Mouse (Mus musculus) adrenal gland, adult 18-20 months (tissue): ENCODE data around the gene Hint3. TPM values are rescaled to one million over a fixed set of nuclear protein-coding genes. Genes with fewer than 3 reads are reported as not detected.
"Not testable (repeated sequence)": the region's sequence is repeated elsewhere in the genome, so short reads cannot be mapped to it uniquely, and the experiment has no call there.

Experiments
- DNase-seq, 2 experiments: peaks; one replicate each; pipeline ENCODE4 v3.0.0; 2021 to 2022; ENCODE audit warnings: low spot score in 2 of 2
- long read RNA-seq, 2 experiments: library from polyadenylated mRNA; stranded (forward); transcript quantifications; one replicate each; pipeline ENCODE4 v2.0.0; 2021
- total RNA-seq, 2 experiments: library from RNA; stranded (reverse); gene quantifications; 1 replicate in 1 of 2; 2 replicates in 1 of 2; pipeline ENCODE4 v1.2.3; 2021

Gene Hint3
- 10 to 100 TPM; 48.5 to 50.9 TPM for total RNA-seq
- long read RNA-seq, experiment 1, transcript Hint3-203 (5 exons, 875 nt) = major isoform, 12 of 14 reads
- long read RNA-seq, experiment 1, partial matches to known transcripts = 0 of 14 reads
- long read RNA-seq, experiment 1, other reads (novel, unspliced or antisense) = 1 of 14 reads
- long read RNA-seq, experiment 2, transcript Hint3-203 (5 exons, 875 nt) = major isoform, 30 of 34 reads
- long read RNA-seq, experiment 2, partial matches to known transcripts = 0 of 34 reads
- long read RNA-seq, experiment 2, other reads (novel, unspliced or antisense) = 4 of 34 reads

DNA sequence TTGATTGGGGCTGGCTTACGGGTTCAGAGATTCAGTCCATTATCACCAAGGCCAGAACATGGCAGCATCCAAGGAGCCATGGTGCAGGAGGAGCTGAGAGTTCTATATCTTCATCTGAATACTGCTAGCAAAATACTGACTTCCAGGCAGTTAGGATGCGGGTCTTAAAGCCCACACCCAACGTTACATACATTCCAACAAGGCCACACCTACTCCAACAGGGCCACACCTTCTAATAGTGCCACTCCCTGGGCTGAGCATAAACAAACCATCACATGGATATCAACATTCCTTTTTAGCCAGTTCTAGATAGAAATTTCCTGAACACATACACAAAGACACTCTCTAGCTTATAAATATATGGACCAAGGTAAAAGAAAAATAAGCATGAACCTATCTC is at the start of gene Hint3:
Gene Hint3, minus strand, starts transcription at position 120 of the 400 bp plus-strand sequence.
- no peak for DNase-seq

DNA sequence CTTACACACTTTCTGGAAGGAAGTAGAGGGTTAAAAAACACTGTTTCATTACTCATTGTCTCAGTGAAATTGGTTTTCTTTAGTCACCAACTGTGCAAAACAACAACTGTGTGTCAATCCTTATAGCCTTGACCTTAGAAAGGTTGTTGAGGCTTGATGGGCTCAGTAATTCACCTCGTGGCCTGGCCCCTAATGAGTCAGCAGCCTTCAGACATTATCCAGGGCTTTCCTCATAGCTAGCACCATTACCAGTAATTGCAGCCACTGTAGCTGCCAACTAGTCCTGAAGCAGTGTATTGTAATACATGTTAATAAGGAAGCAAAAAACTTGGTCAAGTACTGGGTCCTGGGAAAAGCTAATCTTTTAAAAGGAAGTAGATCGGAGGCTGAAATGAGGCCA is 48.6 kb upstream of the Hint3 start:
- DNase-seq = peak in 1 of 2 experiments; percentile 23

- no peak for DNase-seq
Measured at GRCm38 (mm10) chr10:30674825-30675224, 45.4 kb upstream of the Hint3 start.

DNA sequence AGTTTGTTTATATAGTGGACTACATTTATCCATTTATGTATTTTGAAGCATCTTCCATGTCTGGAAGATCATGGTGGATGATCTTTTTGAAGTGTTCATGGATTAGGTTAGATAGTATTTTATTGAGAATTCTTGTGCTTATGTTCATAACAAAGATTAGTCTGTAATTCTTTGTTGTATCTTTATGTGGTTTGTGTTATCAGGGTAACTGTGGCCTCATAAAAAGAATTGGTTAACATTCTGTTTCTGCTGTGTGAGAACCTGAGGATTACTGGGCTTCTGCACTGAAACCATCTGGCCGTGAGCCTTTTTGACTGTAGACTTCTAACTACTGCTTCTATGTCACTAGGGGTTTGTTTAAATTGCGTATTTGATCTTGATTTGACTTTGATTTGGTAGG is 37.1 kb upstream of the Hint3 start:
- no peak for DNase-seq

DNA sequence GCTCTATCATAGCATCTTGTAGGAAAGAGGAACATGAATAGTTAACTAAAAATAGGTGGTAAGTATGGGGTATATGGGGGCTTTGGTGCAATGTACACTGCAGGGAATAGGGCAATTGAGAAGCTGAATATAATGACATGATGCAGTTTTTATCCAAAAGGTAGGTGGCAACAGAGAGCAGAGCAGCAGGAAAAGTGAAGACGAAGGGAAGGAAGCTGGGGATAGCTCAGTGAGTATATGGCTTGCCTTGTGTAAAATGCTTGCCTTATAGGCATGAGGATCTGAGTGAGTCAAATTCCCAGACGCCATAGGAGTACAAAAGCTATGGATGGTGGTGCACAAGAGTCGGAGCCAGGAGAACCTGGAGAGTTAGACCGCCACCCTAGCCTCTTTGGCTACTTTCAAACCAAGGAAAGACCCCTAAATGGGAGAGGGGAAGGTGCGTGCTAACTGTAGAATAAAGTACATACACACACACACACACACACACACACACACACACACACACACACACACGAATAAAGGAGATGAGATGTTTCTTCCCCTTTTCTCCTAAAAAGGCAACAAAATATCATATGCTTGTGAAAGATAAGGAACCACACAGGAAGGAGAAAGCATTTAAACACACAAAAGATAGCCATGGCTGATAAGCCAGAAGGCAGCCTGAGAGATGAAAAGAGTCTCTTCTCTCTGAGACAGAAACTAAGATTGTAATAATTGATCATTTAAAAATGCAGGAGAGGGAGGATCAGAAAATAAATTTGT is 31.3 kb upstream of the Hint3 start:
- DNase-seq = no peak

DNA sequence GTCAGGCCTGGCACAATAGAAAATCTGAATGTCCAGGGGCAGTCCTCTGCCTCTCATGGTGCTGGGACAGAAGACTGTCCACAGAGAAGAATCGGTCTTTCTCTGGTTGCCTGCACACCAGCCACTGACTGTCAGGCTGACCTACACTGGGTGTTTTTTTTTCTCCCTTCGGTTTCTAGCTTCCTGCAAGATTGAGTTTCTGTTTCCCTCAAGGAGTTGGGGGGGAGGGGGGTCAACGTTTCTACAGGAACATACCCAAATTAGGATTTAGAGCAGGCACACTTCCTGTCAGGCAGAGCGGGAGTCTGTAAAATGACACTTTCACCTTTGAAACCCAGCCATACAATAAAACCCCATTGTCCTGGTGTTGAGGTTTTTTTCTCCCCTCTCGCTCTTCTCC is 26.2 kb upstream of the Hint3 start:
- DNase-seq = no peak

GRCm38 (mm10) chr10:30647681-30648080 is 18.2 kb upstream of the Hint3 start:
- no peak for DNase-seq

DNA sequence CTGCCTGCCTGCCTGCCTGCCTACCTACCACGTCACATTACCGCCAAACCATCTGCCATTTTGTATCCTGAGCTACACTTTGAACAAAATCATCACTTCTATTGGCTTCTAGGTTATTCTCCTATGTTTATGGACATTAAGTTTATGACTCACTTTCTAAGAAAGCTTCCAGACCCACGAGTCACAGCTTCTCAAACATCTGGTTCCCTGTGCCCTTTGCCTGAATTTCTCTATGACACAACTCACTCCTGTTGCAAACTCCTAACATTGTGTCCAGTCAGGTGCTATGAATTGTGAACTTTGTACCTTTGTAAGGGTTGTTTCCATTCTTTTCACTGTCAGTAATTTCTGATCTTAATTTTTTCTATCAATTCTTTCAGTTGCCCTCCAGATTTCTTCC is 8.8 kb upstream of the Hint3 start:
- DNase-seq = no peak

- not testable (repeated sequence) for DNase-seq
Measured at GRCm38 (mm10) chr10:30636474-30637154, 7.2 kb upstream of the Hint3 start.

GRCm38 (mm10) chr10:30632718-30633117 is 3.3 kb upstream of the Hint3 start:
- DNase-seq = no peak

DNA sequence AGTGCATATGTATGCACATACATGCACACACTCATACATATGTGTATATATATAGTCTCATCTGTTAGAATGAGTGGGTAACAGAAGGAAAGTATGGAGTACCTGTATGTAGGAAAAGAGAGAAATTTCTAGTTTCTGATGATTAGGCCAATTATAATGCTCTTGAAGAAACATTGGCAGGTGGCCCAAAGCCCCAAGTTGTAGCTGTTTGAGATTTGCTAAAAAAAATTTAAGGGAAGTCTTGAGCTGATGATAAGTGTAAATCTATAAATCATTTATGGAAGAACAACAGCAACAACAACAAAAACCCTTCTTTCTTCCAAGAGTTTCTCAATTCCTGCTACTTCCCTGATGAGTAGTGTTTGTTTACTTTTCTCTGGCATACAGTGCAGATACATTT is 545 bp upstream of the Hint3 start:
- no peak for DNase-seq

GRCm38 (mm10) chr10:30628444-30628843 is 988 bp downstream of the Hint3 start:
- DNase-seq = not testable (repeated sequence)

GRCm38 (mm10) chr10:30627548-30627947 is 1.9 kb downstream of the Hint3 start:
- DNase-seq = no peak

DNA sequence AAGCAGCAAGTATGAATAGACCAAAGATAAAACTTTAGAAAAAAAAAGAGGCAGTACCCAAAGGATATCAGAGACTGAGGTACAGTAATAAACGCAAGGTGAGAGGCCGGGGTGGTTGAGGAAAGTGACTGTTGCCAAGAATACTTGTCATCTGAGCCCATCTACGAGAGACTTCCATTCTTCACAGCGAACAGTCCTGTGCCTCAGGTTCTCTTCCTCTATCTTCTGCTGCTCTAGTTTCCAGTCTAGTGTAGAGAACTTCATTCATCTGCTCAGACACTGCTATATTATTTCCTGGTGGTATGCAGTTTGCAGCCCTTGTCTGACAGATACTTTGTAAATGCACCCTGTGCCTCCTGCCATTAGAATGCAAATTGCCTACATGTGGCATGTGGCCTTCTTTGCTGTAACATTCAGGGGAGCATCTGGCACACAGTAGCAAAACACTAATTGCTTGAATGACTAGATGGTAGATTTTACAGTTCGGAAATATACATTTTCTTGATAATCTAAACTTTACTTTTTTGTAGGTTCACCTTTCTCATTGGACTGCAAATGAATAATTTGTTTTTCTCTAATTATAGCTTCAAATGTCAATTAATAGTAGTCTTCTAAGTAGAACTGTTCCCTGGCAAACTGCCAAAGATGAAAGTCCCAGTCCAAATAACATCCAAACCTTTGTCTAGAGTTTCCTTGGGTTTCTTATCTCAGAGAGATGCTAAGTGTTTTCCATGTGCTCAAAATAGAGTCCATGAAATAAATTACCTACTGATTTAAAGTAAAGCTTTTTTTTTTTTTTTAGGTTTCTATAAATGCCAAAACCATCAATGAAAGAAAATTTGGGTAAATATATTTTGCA is 5.0 kb downstream of the Hint3 start:
- DNase-seq = no peak

- DNase-seq = no peak
Measured at GRCm38 (mm10) chr10:30622928-30623327, 6.5 kb downstream of the Hint3 start.

GRCm38 (mm10) chr10:30618918-30619210 is 10.6 kb downstream of the Hint3 start:
- no peak for DNase-seq

DNA sequence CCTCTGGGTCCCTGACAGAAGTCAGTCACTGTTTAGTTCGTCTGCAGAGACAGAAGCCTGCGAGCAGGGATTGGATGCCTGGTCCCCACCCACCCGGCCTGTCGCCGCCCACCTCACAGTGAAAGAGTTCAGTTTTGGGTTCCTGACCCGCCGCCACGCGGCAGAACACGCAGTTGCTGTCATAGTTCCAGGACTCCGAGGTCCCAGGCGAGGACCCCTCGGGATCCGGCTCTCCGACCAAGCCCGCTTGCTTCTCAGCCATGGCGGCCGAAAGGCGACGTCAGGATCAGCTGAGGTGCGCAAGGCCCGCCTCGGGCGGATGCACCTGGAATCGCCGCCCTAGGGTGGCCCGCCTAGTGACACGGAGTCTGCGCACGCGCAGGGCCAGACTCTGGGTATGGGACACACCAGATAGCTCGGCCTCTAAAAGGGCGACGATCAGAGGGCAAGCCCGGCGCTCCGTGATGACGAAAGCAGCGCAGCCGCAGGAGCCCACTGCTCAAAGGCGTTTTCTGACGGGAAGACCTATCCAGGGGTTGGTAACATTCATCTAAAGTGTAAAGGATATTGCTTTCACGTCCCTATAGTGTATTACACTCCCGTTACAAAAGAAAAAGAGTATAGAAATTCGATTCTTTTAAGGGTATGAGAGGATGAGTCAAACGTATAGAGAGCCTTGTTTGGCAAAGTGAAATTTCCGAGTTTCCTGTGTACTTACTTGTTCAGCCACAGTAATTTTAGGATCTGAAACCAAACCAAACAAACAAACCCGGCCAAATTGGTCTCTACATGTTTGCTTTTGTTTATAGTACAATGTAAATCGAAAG is 11.1 kb downstream of the Hint3 start:
- peak; percentile 97 for DNase-seq

GRCm38 (mm10) chr10:30613039-30613438 is 16.4 kb downstream of the Hint3 start:
- DNase-seq = no peak

GRCm38 (mm10) chr10:30609614-30610013 is 19.8 kb downstream of the Hint3 start:
- DNase-seq = no peak

DNA sequence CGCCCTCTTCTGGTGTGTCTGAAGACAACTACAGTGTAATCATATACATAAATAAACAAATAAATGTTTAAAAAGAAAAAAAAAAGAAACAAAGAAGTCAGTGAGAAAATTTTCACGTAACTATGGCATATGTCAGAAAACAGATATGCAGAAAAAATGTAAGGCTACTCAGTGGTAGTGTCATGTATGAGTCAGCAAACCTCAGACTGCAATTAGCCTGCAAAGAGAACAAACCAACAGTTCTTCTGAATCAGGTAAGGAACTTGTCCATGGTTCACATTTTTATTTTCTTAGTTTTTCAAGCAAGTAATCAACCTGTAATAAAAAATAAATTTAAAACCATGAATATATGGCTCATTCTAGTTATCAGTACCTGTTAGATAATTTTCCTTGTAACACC is 21.3 kb downstream of the Hint3 start:
- no peak for DNase-seq
